ENCODE assay signal across 35 mouse cellular contexts in genomic region chr8:75318526-75318925, GRCm38 (mm10).
"Had no signal": no experiment of that assay in that cellular context is flagged by ENCODE, and none has a peak within 500 bp of the region (broad histone marks: within the 10 kb centered on the region; RNA-seq: fewer than 3 reads in every experiment).

No protein-coding gene starts in this region.

- H3K9me3 ChIP-seq: heart, embryonic 12.5 days; heart, embryonic 13.5 days; heart, embryonic 15.5 days; hindbrain, embryonic 10.5 days; hindbrain, embryonic 12.5 days; hindbrain, embryonic 13.5 days; hindbrain, embryonic 15.5 days; intestine, embryonic 15.5 days; kidney, embryonic 15.5 days had no signal

- ATAC-seq: hindbrain, embryonic 16.5 days; hindbrain, postnatal 0 days; inflammation-experienced regulatory T-cells, adult 6 months; intestine, embryonic 15.5 days; intestine, embryonic 16.5 days; intestine, postnatal 0 days had no signal

- H3K36me3 ChIP-seq: heart, embryonic 12.5 days; heart, embryonic 13.5 days; heart, embryonic 15.5 days; hindbrain, embryonic 10.5 days; hindbrain, embryonic 12.5 days; hindbrain, embryonic 13.5 days; hindbrain, embryonic 15.5 days; intestine, embryonic 15.5 days; kidney, embryonic 15.5 days had no signal

- H3K27ac ChIP-seq: heart, embryonic 13.5 days; heart, embryonic 15.5 days; hindbrain, embryonic 10.5 days; hindbrain, embryonic 12.5 days; hindbrain, embryonic 13.5 days; hindbrain, embryonic 14.5 days; hindbrain, embryonic 15.5 days; hindbrain, postnatal 0 days; intestine, embryonic 15.5 days; kidney, embryonic 15.5 days; kidney, postnatal 0 days; layer of hippocampus, adult 2 months; left cerebral cortex, adult 2 months had no signal

- H3K4me1 ChIP-seq: heart, embryonic 12.5 days; heart, embryonic 13.5 days; heart, embryonic 15.5 days; hindbrain, embryonic 10.5 days; hindbrain, embryonic 12.5 days; hindbrain, embryonic 13.5 days; hindbrain, embryonic 15.5 days; intestine, embryonic 15.5 days; kidney, embryonic 15.5 days had no signal

- H3K4me2 ChIP-seq: heart, embryonic 11.5 days; heart, embryonic 12.5 days; heart, embryonic 13.5 days; heart, embryonic 15.5 days; hindbrain, embryonic 12.5 days; hindbrain, embryonic 13.5 days; hindbrain, embryonic 14.5 days; hindbrain, embryonic 15.5 days; intestine, embryonic 15.5 days; kidney, embryonic 15.5 days had no signal

- DNase-seq: heart, postnatal 10 days; heart, postnatal 14 days; heart, postnatal 36 days; heart, postnatal 4 days; kidney, adult 11 months; kidney, adult 18-20 months; kidney, adult 2 months; kidney, adult 8-10 months; kidney, adult 9 months; kidney, postnatal 10 days; kidney, postnatal 14 days; kidney, postnatal 25 days; kidney, postnatal 36 days; kidney, postnatal 4 days; layer of hippocampus, adult 9-11 months; layer of hippocampus, postnatal 36 days had no signal

- H3K27me3 ChIP-seq: heart, embryonic 12.5 days; heart, embryonic 13.5 days; heart, embryonic 15.5 days; hindbrain, embryonic 12.5 days; hindbrain, embryonic 13.5 days; hindbrain, embryonic 15.5 days; intestine, embryonic 15.5 days; kidney, embryonic 15.5 days had no signal

- H3K4me3 ChIP-seq: heart, embryonic 12.5 days; heart, embryonic 13.5 days; heart, embryonic 15.5 days; hindbrain, embryonic 10.5 days; hindbrain, embryonic 12.5 days; hindbrain, embryonic 13.5 days; hindbrain, embryonic 15.5 days; intestine, embryonic 15.5 days; kidney, embryonic 15.5 days; layer of hippocampus, adult 2 months; left cerebral cortex, adult 2 months had no signal

- H3K9ac ChIP-seq: heart, embryonic 12.5 days; heart, embryonic 13.5 days; heart, embryonic 15.5 days; hindbrain, embryonic 12.5 days; hindbrain, embryonic 13.5 days; hindbrain, embryonic 14.5 days; hindbrain, embryonic 15.5 days; intestine, embryonic 15.5 days; kidney, embryonic 15.5 days had no signal
